Mouse (Mus musculus) stomach, embryonic 14.5 days (tissue): ENCODE measurements at regions not wholly inside any gene's neighbourhood (a gene's known extent, or its start where the extent isn't known, plus 50 kb on each side); places are given as distances from the start of the nearest gene placed in this dataset.
"Not testable (repeated sequence)": the region's sequence is repeated elsewhere in the genome, so short reads cannot be mapped to it uniquely, and the experiment has no call there.

Experiments used
- ATAC-seq: fragments of 200-750 bp; cut with Nextera tagmentation; 2 replicates; pipeline ENCODE4 v1.8.0; 2017; ENCODE audit warnings: low read depth, moderate TSS enrichment; ENCODE audit not compliant: insufficient number of reproducible peaks, insufficient read depth, low FRiP score
- H3K27ac ChIP-seq: fragments of 300-500 bp; sonication (generic); 2 replicates; pipeline ENCODE4 v1.5.1; 2014; ENCODE audit warnings: mild to moderate bottlenecking, low read length, moderate library complexity, mixed read lengths
- H3K27me3 ChIP-seq: fragments of 300-500 bp; sonication (generic); 2 replicates; pipeline ENCODE4 v1.6.1; 2014; ENCODE audit warnings: low read length, control low read depth, mixed read lengths; ENCODE audit not compliant: control insufficient read depth, insufficient read depth
- H3K36me3 ChIP-seq: fragments of 300-500 bp; sonication (generic); 2 replicates; pipeline ENCODE4 v1.6.1; 2014; ENCODE audit warnings: mild to moderate bottlenecking, control low read depth, low read length, moderate library complexity, mixed read lengths; ENCODE audit not compliant: control insufficient read depth, insufficient read depth
- H3K4me1 ChIP-seq: fragments of 300-500 bp; sonication (generic); 2 replicates; pipeline ENCODE4 v1.6.1; 2014; ENCODE audit warnings: low read length, control low read depth, mixed read lengths; ENCODE audit not compliant: control insufficient read depth, insufficient read depth
- H3K4me2 ChIP-seq: fragments of 300-500 bp; sonication (generic); replicated peaks from 2 replicates; pipeline ENCODE4 v1.6.1; 2014; ENCODE audit warnings: low read depth, low read length, control low read depth
- H3K4me3 ChIP-seq: fragments of 300-500 bp; sonication (generic); 2 replicates; pipeline ENCODE4 v1.5.1; 2014; ENCODE audit warnings: low read depth, low read length, control low read depth
- H3K9ac ChIP-seq: fragments of 300-500 bp; sonication (generic); replicated peaks from 2 replicates; pipeline ENCODE4 v1.6.1; 2014; ENCODE audit warnings: low read depth, mild to moderate bottlenecking, control low read depth, low read length, moderate library complexity, mixed read lengths
- H3K9me3 ChIP-seq: fragments of 300-500 bp; sonication (generic); 2 replicates; pipeline ENCODE4 v1.6.1; 2016; ENCODE audit warnings: low read depth, low read length, control low read depth; ENCODE audit not compliant: control insufficient read depth
- WGBS: fragments of 180-500 bp; shearing (Covaris S2); extraction: QIAGEN DNeasy Blood & Tissue Kit; methylation state at CpG from one replicate; pipeline ENCODE4 v1.1.7; 2014; 5-methylcytosine and 5-hydroxymethylcytosine counted together

DNA sequence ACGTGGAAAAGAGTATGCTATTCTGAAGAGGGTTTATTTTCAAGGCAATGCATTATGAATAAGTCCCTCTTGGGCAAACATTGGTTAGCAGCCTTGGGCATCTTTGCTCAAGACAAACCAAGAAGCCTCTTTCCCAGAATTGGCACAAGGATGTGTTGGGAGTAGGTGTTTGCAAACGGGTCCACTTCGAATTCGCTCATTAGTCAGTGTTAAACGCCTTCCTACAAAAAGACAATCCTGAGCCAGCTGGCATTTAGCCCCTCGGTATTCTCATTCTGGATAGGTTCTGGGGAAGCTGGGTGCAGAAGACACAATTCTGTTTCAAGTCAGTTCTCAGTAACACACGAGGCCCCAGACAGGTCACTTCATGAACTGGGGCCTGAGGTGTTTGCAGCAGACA is 87.7 kb upstream of the Gmds start:
- no peak overlapping the region for H3K4me2 ChIP-seq
- WGBS: 79% methylated on average over 7 of the region's 7 CpGs
- H3K36me3 ChIP-seq: no peaks in the 10 kb centered on the region
- no peak overlapping the region for H3K27ac ChIP-seq
- no peaks in the 10 kb centered on the region for H3K4me1 ChIP-seq
- no peak overlapping the region for H3K9ac ChIP-seq
- ATAC-seq: no peak
- no peaks in the 10 kb centered on the region for H3K9me3 ChIP-seq
- H3K4me3 ChIP-seq: no peak overlapping the region
- H3K27me3 ChIP-seq: no peaks in the 10 kb centered on the region

- H3K36me3 ChIP-seq, ATAC-seq, H3K27me3 ChIP-seq, H3K27ac ChIP-seq, H3K4me3 ChIP-seq, H3K9ac ChIP-seq, H3K9me3 ChIP-seq, H3K4me2 ChIP-seq, H3K4me1 ChIP-seq: not testable (repeated sequence)
- WGBS: 89% methylated on average over 9 of the region's 9 CpGs
These were observed 86.0 kb upstream of the Gmds start for GRCm38 (mm10) chr13:32424543-32424942.

DNA sequence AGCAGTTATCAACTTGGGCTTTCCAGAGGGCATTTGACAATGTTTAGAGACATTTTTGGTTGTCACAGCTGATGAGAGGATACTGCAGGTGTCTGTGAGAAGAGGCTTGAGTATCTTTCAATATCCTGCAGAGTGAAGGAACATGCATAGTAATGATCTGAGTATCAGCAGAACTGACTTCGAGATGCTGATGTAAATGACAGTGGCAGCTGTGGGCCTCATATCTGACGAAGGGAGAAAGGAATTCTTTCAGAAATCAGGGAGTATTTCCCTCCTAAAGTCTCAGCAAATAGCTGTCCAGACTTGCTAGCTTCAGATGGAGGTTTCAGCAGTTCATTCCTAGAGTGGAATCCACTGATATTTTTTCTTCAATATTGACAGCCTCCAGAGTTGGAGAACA is 83.9 kb upstream of the Gmds start:
- Histone ChIP-seq H3K4me2 (no peak overlapping the region), H3K9ac (no peak overlapping the region), H3K4me3 (no peak overlapping the region), H3K36me3 (no peaks in the 10 kb centered on the region), H3K27me3 (no peaks in the 10 kb centered on the region), H3K27ac (no peak overlapping the region), H3K4me1 (no peaks in the 10 kb centered on the region), H3K9me3 (no peaks in the 10 kb centered on the region)
- 54% methylated on average over 2 of the region's 2 CpGs for WGBS
- ATAC-seq: no peak

GRCm38 (mm10) chr13:32419326-32419725 is 80.8 kb upstream of the Gmds start:
- Histone ChIP-seq H3K4me3 (no peak overlapping the region), H3K9me3 (no peaks in the 10 kb centered on the region), H3K4me1 (no peaks in the 10 kb centered on the region), H3K27ac (no peak overlapping the region), H3K9ac (no peak overlapping the region), H3K4me2 (no peak overlapping the region), H3K27me3 (no peaks in the 10 kb centered on the region), H3K36me3 (no peaks in the 10 kb centered on the region)
- 75% methylated on average over 6 of the region's 6 CpGs for WGBS
- no peak for ATAC-seq

DNA sequence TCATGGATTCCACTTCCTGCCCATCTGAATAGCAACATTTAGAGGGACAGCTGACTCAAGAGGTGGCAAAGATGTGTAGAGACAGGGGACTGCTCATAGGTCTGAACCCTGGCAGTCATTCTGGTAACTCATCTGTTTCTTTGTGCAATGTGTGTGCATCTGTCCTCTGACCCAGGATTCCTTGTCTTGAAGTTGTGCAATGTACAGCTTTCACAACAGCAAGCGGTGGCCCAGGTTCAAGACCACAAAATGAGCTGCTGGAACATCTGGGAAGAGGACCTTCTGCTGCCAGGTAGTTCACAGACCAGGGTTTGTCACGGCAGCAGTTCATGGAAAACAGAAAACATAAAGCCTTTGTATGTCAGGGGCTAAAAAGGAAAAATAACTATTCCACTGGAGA is 80.1 kb upstream of the Gmds start:
- Histone ChIP-seq H3K9ac (no peak overlapping the region), H3K4me1 (no peaks in the 10 kb centered on the region), H3K4me2 (no peak overlapping the region), H3K4me3 (no peak overlapping the region), H3K36me3 (no peaks in the 10 kb centered on the region), H3K27ac (no peak overlapping the region), H3K9me3 (no peaks in the 10 kb centered on the region), H3K27me3 (no peaks in the 10 kb centered on the region)
- 94% methylated on average over 2 of the region's 2 CpGs for WGBS
- ATAC-seq: no peak

- no peak overlapping the region for H3K4me3 ChIP-seq
- ATAC-seq: no peak
- H3K9me3 ChIP-seq: no peaks in the 10 kb centered on the region
- H3K4me1 ChIP-seq: no peaks in the 10 kb centered on the region
- H3K27ac ChIP-seq: no peak overlapping the region
- H3K36me3 ChIP-seq: no peaks in the 10 kb centered on the region
- no peak overlapping the region for H3K9ac ChIP-seq
- no peak overlapping the region for H3K4me2 ChIP-seq
- H3K27me3 ChIP-seq: no peaks in the 10 kb centered on the region
These were observed 79.4 kb upstream of the Gmds start for GRCm38 (mm10) chr13:32417907-32418306.

DNA sequence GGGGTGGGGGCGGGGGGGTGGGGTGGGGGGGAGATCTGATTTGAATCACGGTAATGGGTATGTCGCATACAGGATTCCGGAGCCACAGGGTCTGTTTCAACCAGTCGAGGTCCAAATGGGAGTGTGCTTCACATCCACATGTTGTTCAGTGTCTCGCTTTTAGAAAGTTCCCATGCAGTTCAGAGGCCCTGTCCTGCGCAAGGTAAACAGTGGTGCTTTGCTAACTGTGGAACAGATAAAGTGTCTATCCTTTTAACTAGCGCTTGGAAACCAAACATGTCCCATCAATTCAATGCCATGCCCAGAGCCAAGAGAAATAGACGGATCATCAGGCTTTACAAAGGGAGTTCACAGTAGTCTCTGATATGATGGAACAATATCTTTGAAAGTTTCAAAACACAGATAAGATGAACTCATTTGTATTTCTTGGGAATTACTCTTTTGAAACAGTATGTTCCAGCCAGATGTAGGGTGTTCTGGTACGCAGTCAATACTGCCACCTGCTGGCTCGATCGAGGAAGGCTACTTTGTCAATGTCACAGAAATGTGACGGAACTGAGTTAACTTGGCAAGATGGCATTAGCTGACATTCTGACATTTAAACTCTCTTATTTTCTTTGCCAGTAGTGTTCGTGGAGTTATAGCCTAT is 72.9 kb upstream of the Gmds start:
- no peak for ATAC-seq
- Histone ChIP-seq H3K9me3 (no peaks in the 10 kb centered on the region), H3K27me3 (no peaks in the 10 kb centered on the region), H3K36me3 (no peaks in the 10 kb centered on the region), H3K27ac (no peak overlapping the region), H3K4me3 (no peak overlapping the region), H3K9ac (no peak overlapping the region), H3K4me1 (no peaks in the 10 kb centered on the region), H3K4me2 (no peak overlapping the region)
- WGBS: 42% methylated on average over 14 of the region's 14 CpGs

DNA sequence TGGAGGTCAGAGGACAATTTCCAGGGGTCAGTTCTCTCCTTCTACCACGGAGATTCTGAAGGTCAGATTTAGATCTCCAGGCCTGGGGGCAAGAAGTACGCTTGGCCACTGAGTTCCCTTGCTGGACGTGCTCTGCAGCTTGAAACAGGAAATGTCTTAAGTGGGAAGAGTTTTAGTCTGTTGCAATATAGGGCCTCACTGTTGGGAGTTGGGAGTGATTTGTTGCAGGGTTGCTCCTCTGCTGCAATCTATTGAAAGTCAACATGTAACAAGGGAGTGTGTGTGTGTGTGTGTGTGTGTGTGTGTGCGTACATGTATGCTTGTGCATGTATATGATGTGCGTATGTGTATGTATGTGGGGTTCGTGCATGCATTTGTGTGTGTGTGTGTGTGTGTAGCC is 71.5 kb upstream of the Gmds start:
- Histone ChIP-seq H3K27me3 (no peaks in the 10 kb centered on the region), H3K9ac (no peak overlapping the region), H3K4me3 (no peak overlapping the region), H3K36me3 (no peaks in the 10 kb centered on the region), H3K27ac (no peak overlapping the region), H3K9me3 (no peaks in the 10 kb centered on the region), H3K4me1 (no peaks in the 10 kb centered on the region), H3K4me2 (no peak overlapping the region)
- WGBS: 73% methylated on average over 6 of the region's 6 CpGs
- ATAC-seq: no peak

GRCm38 (mm10) chr13:32398616-32399015 is 60.1 kb upstream of the Gmds start:
- no peak for ATAC-seq
- no peak overlapping the region for H3K4me2 ChIP-seq
- no peak overlapping the region for H3K27ac ChIP-seq
- no peaks in the 10 kb centered on the region for H3K36me3 ChIP-seq
- H3K9ac ChIP-seq: no peak overlapping the region
- H3K9me3 ChIP-seq: no peaks in the 10 kb centered on the region
- H3K27me3 ChIP-seq: no peaks in the 10 kb centered on the region
- H3K4me1 ChIP-seq: no peaks in the 10 kb centered on the region
- H3K4me3 ChIP-seq: no peak overlapping the region
- 55% methylated on average over 1 of the region's 1 CpGs for WGBS
